Mouse (Mus musculus): ENCODE measurements around the gene Tbc1d5. TPM values are rescaled to one million over a fixed set of nuclear protein-coding genes. Genes with fewer than 3 reads are reported as not detected.

Tbc1d5 gene
- polyA plus RNA-seq, 1 experiment = 7.2 TPM

- Histone ChIP-seq H3K9me3 (no peaks in the 10 kb centered on the region), H3K4me3 (replicated peaks) (no peak overlapping the region), H3K36me3 (replicated peaks; ENCODE audit: low read length) (peaks cover 19% of the 10 kb centered on the region), H3K27me3 (replicated peaks) (no peaks in the 10 kb centered on the region), H3K4me1 (peaks cover 16% of the 10 kb centered on the region)
- TF ChIP-seq FLI1 (IDR thresholded peaks at IDR 0.05; ENCODE audit: low read length) (no peak), GATA1 (IDR thresholded peaks at IDR 0.05; ENCODE audit: borderline replicate concordance, low read length) (no peak)
Measured at GRCm38 (mm10) chr17:50867297-50867696, 311.9 kb downstream of the Tbc1d5 start.

DNA sequence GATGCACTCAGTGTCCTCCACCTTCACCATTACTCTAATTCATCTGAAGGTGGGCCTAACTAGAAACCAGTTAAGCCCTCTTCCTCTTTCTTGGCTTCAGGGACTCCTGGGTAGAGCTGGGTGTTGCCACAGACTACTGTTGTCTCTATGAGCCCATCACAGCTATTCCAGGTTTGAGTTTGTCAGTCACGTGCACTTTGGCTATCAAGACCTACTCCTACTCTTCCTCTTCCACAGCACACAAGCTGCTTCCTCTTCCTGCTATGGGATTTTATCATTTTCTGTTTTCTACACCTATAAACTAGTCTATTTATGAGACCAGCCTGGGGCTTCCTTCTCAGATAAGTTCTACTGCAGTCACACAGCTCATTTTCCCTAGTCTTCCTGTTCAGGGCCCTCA is 314.4 kb downstream of the Tbc1d5 start:
- H3K9me3 ChIP-seq = no peaks in the 10 kb centered on the region
- H3K4me3 ChIP-seq (replicated peaks) = no peak overlapping the region
- TF ChIP-seq FLI1 (IDR thresholded peaks at IDR 0.05; ENCODE audit: low read length) (no peak), GATA1 (IDR thresholded peaks at IDR 0.05; ENCODE audit: borderline replicate concordance, low read length) (no peak)
- peaks cover 19% of the 10 kb centered on the region for H3K36me3 ChIP-seq (replicated peaks; ENCODE audit: low read length)
- H3K27me3 ChIP-seq (replicated peaks) = no peaks in the 10 kb centered on the region
- peaks cover 16% of the 10 kb centered on the region for H3K4me1 ChIP-seq

DNA sequence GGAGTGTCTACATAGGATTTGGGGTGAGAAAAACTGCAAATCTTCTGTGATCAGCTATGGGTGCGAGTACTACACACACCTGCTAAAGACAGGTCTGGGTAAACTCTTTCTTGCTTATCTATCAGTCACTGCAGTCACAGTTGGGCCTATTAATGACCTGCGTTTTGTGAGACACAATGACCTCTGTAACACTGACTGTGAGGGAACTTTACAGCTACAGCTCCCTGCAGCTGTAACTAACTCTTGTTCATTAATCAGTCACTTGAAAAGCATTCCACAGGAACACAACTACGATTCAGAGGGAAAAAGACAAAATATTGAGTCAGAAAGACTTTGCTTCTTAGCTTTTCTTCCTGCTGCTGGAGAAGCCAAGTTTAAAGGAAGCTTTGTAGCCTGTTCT is 325.9 kb downstream of the Tbc1d5 start:
- no peaks in the 10 kb centered on the region for H3K4me1 ChIP-seq
- no peak overlapping the region for H3K4me3 ChIP-seq (replicated peaks)
- TF ChIP-seq GATA1 (IDR thresholded peaks at IDR 0.05; ENCODE audit: borderline replicate concordance, low read length) (no peak), FLI1 (IDR thresholded peaks at IDR 0.05; ENCODE audit: low read length) (no peak)
- H3K36me3 ChIP-seq (replicated peaks; ENCODE audit: low read length) = peaks cover 5% of the 10 kb centered on the region
- H3K27me3 ChIP-seq (replicated peaks) = no peaks in the 10 kb centered on the region
- no peaks in the 10 kb centered on the region for H3K9me3 ChIP-seq

- Histone ChIP-seq H3K9me3 (no peaks in the 10 kb centered on the region), H3K4me3 (replicated peaks) (no peak overlapping the region), H3K27me3 (replicated peaks) (no peaks in the 10 kb centered on the region), H3K36me3 (replicated peaks; ENCODE audit: low read length) (peaks cover 5% of the 10 kb centered on the region), H3K4me1 (no peaks in the 10 kb centered on the region)
- TF ChIP-seq FLI1 (IDR thresholded peaks at IDR 0.05; ENCODE audit: low read length) (no peak), GATA1 (IDR thresholded peaks at IDR 0.05; ENCODE audit: borderline replicate concordance, low read length) (no peak)
Measured at GRCm38 (mm10) chr17:50851382-50851781, 327.8 kb downstream of the Tbc1d5 start.

GRCm38 (mm10) chr17:50814089-50814488 is 365.1 kb downstream of the Tbc1d5 start:
- TF ChIP-seq FLI1 (IDR thresholded peaks at IDR 0.05; ENCODE audit: low read length) (no peak), GATA1 (IDR thresholded peaks at IDR 0.05; ENCODE audit: borderline replicate concordance, low read length) (no peak)
- Histone ChIP-seq H3K27me3 (replicated peaks) (no peaks in the 10 kb centered on the region), H3K4me1 (peaks cover 4% of the 10 kb centered on the region; the same call in 1 of the 2 replicates), H3K36me3 (replicated peaks; ENCODE audit: low read length) (peaks cover 12% of the 10 kb centered on the region), H3K9me3 (no peaks in the 10 kb centered on the region), H3K4me3 (replicated peaks) (no peak overlapping the region)

GRCm38 (mm10) chr17:50813580-50813979 is 365.6 kb downstream of the Tbc1d5 start:
- Histone ChIP-seq H3K4me3 (replicated peaks) (no peak overlapping the region), H3K4me1 (peaks cover 4% of the 10 kb centered on the region; the same call in 1 of the 2 replicates), H3K36me3 (replicated peaks; ENCODE audit: low read length) (peaks cover 12% of the 10 kb centered on the region), H3K9me3 (no peaks in the 10 kb centered on the region), H3K27me3 (replicated peaks) (no peaks in the 10 kb centered on the region)
- TF ChIP-seq FLI1 (IDR thresholded peaks at IDR 0.05; ENCODE audit: low read length) (no peak), GATA1 (IDR thresholded peaks at IDR 0.05; ENCODE audit: borderline replicate concordance, low read length) (no peak)

- Histone ChIP-seq H3K9me3 (no peaks in the 10 kb centered on the region), H3K27me3 (replicated peaks) (no peaks in the 10 kb centered on the region), H3K36me3 (replicated peaks; ENCODE audit: low read length) (peaks cover under 1% of the 10 kb centered on the region), H3K4me1 (no peaks in the 10 kb centered on the region), H3K4me3 (replicated peaks) (no peak overlapping the region)
- no peak for TF ChIP-seq FLI1 (IDR thresholded peaks at IDR 0.05; ENCODE audit: low read length)
- no peak for TF ChIP-seq GATA1 (IDR thresholded peaks at IDR 0.05; ENCODE audit: borderline replicate concordance, low read length)
Measured at GRCm38 (mm10) chr17:50805631-50806030, 373.5 kb downstream of the Tbc1d5 start.

GRCm38 (mm10) chr17:50803234-50803633 is 375.9 kb downstream of the Tbc1d5 start:
- Histone ChIP-seq H3K4me3 (replicated peaks) (no peak overlapping the region), H3K27me3 (replicated peaks) (no peaks in the 10 kb centered on the region), H3K9me3 (no peaks in the 10 kb centered on the region), H3K36me3 (replicated peaks; ENCODE audit: low read length) (peaks cover 9% of the 10 kb centered on the region), H3K4me1 (no peaks in the 10 kb centered on the region)
- no peak for TF ChIP-seq FLI1 (IDR thresholded peaks at IDR 0.05; ENCODE audit: low read length)
- no peak for TF ChIP-seq GATA1 (IDR thresholded peaks at IDR 0.05; ENCODE audit: borderline replicate concordance, low read length)

GRCm38 (mm10) chr17:50802380-50802779 is 376.8 kb downstream of the Tbc1d5 start:
- no peaks in the 10 kb centered on the region for H3K9me3 ChIP-seq
- TF ChIP-seq GATA1 (IDR thresholded peaks at IDR 0.05; ENCODE audit: borderline replicate concordance, low read length) (no peak), FLI1 (IDR thresholded peaks at IDR 0.05; ENCODE audit: low read length) (no peak)

DNA sequence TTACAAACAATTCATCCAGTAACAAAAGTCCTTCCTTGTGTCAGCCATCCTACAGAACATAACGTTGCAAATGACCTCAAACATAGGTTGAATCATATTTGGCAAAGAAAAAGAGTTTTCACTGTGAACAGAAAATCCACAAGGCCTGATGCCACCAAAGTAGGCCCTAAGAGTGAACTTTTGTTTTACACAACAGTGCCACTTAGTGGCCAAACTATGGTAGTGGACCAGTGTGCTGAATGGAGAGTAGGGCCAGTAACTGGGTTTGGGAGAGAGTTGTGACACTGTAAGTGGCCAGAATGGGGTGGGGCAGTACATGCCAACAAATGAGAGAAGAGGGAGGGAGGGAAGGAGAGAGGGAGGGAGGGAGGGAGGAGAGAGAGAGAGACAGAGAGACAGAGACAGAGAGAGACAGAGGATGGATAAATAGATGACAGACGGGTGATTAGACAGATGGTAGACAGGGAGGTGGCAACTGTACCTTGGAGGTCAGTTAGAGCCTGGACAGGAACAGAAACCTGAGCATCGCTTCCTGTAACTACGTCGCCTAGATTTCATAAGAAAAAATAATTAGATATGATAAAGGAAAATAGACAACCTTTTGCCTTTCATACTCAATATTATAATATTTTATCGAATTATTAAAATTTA is 383.6 kb downstream of the Tbc1d5 start:
- H3K4me1 ChIP-seq = no peaks in the 10 kb centered on the region
- H3K27me3 ChIP-seq (replicated peaks) = no peaks in the 10 kb centered on the region
- H3K4me3 ChIP-seq (replicated peaks) = no peak overlapping the region
- TF ChIP-seq GATA1 (IDR thresholded peaks at IDR 0.05; ENCODE audit: borderline replicate concordance, low read length) (no peak), FLI1 (IDR thresholded peaks at IDR 0.05; ENCODE audit: low read length) (no peak)
- no peaks in the 10 kb centered on the region for H3K9me3 ChIP-seq
- peaks cover 13% of the 10 kb centered on the region for H3K36me3 ChIP-seq (replicated peaks; ENCODE audit: low read length)

More at GRCm38 (mm10) chr17:50802380-50802779, 376.8 kb downstream of the Tbc1d5 start:
- H3K4me1 ChIP-seq = no peaks in the 10 kb centered on the region
- no peaks in the 10 kb centered on the region for H3K27me3 ChIP-seq (replicated peaks)
- H3K4me3 ChIP-seq (replicated peaks) = no peak overlapping the region
- peaks cover 12% of the 10 kb centered on the region for H3K36me3 ChIP-seq (replicated peaks; ENCODE audit: low read length)

All from megakaryocyte, embryonic 14.5 days (primary cell).